Mouse (Mus musculus) ES-E14 (cell line): Measurements from ENCODE around the gene Cpne5.

Source experiments
- MAFK ChIP-seq: IDR thresholded peaks from 2 replicates; pipeline ENCODE4 v1.6.1; 2014; ENCODE audit warnings: mild to moderate bottlenecking, low read depth, low read length, inconsistent platforms; ENCODE audit not compliant: insufficient read depth
- ZC3H11A ChIP-seq: IDR thresholded peaks from 2 replicates; pipeline ENCODE4 v1.6.1; 2012; ENCODE audit warnings: low read depth, mild to moderate bottlenecking, inconsistent platforms, low read length, borderline replicate concordance
- ZNF384 ChIP-seq: IDR thresholded peaks from 2 replicates; pipeline ENCODE4 v1.6.1; 2012; ENCODE audit warnings: low read depth, low read length, inconsistent platforms

GRCm38 (mm10) chr17:29257001-29257511, 19.1 kb upstream of the Cpne5 start:
- TF ChIP-seq ZC3H11A (no peak), MAFK (no peak), ZNF384 (no peak)
